Mouse (Mus musculus): Measurements from ENCODE around the gene Myo18a.

Gene Myo18a

GRCm38 (mm10) chr11:77836290-77836689 lies 73.2 kb downstream of the Myo18a start:
- in situ Hi-C loops (cut with MboI, MseI), result no loop called here

- in situ Hi-C loops (cut with MboI, MseI), result no loop called here
Observed at GRCm38 (mm10) chr11:77836751-77837150, 73.7 kb downstream of the Myo18a start.

- in situ Hi-C loops (cut with MboI, MseI), result no loop called here
Observed at GRCm38 (mm10) chr11:77837856-77838255, 74.8 kb downstream of the Myo18a start.

- in situ Hi-C loops (cut with MboI, MseI), result no loop called here
Observed at GRCm38 (mm10) chr11:77840523-77841245, 77.6 kb downstream of the Myo18a start.

- in situ Hi-C loops (cut with MboI, MseI), result no loop called here
Observed at GRCm38 (mm10) chr11:77843068-77843905, 80.2 kb downstream of the Myo18a start.

- in situ Hi-C loops (cut with MboI, MseI), result no loop called here
Observed at GRCm38 (mm10) chr11:77843906-77844200, 80.8 kb downstream of the Myo18a start.

- in situ Hi-C loops (cut with MboI, MseI), result no loop called here
Observed at GRCm38 (mm10) chr11:77847599-77848128, 84.6 kb downstream of the Myo18a start.

- in situ Hi-C loops (cut with MboI, MseI), result no loop called here
Observed at GRCm38 (mm10) chr11:77848131-77848530, 85.1 kb downstream of the Myo18a start.

- in situ Hi-C loops (cut with MboI, MseI), result no loop called here
Observed at GRCm38 (mm10) chr11:77849151-77849550, 86.1 kb downstream of the Myo18a start.

- in situ Hi-C loops (cut with MboI, MseI), result no loop called here
Observed at GRCm38 (mm10) chr11:77850401-77851244, 87.6 kb downstream of the Myo18a start.

GRCm38 (mm10) chr11:77851483-77852010 lies 88.5 kb downstream of the Myo18a start:
- in situ Hi-C loops (cut with MboI, MseI), result no loop called here

- in situ Hi-C loops (cut with MboI, MseI), result no loop called here
Observed at GRCm38 (mm10) chr11:77852195-77852594, 89.1 kb downstream of the Myo18a start.

- in situ Hi-C loops (cut with MboI, MseI), result no loop called here
Observed at GRCm38 (mm10) chr11:77852941-77853668, 90.1 kb downstream of the Myo18a start.

- in situ Hi-C loops (cut with MboI, MseI), result no loop called here
Observed at GRCm38 (mm10) chr11:77854641-77855040, 91.6 kb downstream of the Myo18a start.

- in situ Hi-C loops (cut with MboI, MseI), result no loop called here
Observed at GRCm38 (mm10) chr11:77855396-77855795, 92.3 kb downstream of the Myo18a start.

- in situ Hi-C loops (cut with MboI, MseI), result no loop called here
Observed at GRCm38 (mm10) chr11:77857089-77857488, 94.0 kb downstream of the Myo18a start.

GRCm38 (mm10) chr11:77858589-77858988 lies 95.5 kb downstream of the Myo18a start:
- in situ Hi-C loops (cut with MboI, MseI), result no loop called here

- in situ Hi-C loops (cut with MboI, MseI), result no loop called here
Observed at GRCm38 (mm10) chr11:77860947-77861346, 97.9 kb downstream of the Myo18a start.

GRCm38 (mm10) chr11:77862887-77863286 lies 99.8 kb downstream of the Myo18a start:
- in situ Hi-C loops (cut with MboI, MseI), result no loop called here

- in situ Hi-C loops (cut with MboI, MseI), result no loop called here
Observed at GRCm38 (mm10) chr11:77864771-77865170, 101.7 kb downstream of the Myo18a start.
